Mouse (Mus musculus) neural tube, embryonic 10.5 days (tissue): ENCODE measurements around the gene Smyd2.

Experiments
- DNase-seq: peaks from one replicate; pipeline ENCODE4 v3.0.0-alpha.2; 2017; ENCODE audit warnings: low spot score; ENCODE audit errors: extremely low spot score

Gene Smyd2

DNA sequence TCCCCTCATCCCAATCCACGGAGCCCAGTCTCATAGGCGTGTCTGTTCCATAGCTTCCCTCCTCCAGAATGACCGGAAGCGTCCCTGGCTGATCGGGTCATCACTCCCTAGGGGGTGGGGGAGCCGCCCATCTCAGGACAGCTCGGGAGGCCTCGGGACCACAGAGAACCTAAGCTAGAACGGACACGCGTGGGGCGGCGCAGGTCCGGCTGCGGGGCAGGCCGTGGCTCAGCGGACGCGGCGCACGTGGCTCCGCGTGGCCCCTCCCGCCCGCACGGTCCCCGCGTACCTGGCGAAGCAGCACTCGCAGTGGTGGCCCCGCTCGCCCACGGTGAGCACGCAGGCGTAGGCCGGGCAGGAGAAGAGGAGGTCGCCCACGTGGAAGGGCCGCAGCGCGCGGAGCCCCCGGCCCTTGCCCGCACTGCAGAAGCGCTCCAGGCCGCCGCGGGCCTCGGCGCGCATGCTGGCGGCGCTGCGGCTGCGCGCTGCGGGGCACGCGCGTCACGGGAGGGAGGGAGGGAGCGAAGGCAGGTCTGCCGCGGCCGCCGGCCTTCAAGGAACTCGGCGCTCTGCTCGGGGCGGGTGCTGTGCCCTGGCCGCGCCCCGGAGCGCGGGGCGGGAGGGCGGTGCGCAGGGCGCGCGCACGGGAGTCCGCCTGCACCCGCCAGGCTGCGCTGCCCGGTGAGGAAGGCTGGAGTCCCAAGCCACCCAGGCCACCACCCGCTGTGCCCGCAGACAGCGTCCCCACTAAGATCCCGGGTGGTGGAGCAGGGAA is at the start of gene Smyd2:
Gene Smyd2, minus strand, starts transcription at position 546 of the 775 bp plus-strand sequence.
- DNase-seq: peak; percentile 76

- no peak for DNase-seq
Measured at GRCm38 (mm10) chr1:189970381-189970780, 48.2 kb upstream of the Smyd2 start.

GRCm38 (mm10) chr1:189968027-189968426 is 45.9 kb upstream of the Smyd2 start:
- DNase-seq: no peak

DNA sequence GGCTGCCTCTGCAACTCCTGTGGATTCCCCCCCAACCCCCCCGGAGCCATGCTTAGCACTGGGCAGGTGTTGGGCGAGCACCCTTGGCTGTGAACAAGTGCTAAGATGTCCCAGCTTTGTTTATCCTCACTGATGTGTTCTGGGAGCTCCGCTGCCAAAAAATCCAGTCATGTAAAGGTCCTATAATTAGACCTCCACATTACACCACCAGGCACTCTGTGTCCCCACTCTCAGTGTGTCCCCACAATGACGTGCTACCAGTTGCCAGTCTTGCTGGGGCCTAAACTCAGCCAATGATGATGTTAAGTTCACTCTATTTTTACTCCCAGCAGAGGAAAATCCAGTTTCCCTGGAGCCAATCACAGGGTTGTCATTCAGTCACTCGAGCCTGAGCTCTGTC is 38.3 kb upstream of the Smyd2 start:
- no peak for DNase-seq

DNA sequence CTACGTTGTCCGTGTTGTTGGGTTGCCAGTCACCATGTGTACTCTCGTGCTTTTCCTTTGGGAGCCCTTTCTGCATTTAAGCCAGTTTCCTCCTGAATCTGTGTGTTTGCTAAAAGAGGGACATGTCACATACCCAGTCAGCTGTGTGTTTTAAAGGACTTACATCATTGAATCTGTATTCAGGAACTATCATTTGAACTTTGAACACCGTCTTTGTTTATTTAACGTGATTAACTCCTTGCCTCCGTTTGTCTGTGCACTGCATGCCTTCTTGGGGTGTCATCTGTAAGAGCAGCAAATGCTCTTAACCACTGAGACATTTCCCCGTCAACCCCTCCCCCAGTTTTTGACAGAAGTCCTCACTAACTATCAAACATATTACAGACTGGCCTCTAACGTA is 37.6 kb upstream of the Smyd2 start:
- no peak for DNase-seq

GRCm38 (mm10) chr1:189951861-189952260 is 29.7 kb upstream of the Smyd2 start:
- DNase-seq: no peak

- DNase-seq: no peak
Measured at GRCm38 (mm10) chr1:189947411-189947810, 25.2 kb upstream of the Smyd2 start.

DNA sequence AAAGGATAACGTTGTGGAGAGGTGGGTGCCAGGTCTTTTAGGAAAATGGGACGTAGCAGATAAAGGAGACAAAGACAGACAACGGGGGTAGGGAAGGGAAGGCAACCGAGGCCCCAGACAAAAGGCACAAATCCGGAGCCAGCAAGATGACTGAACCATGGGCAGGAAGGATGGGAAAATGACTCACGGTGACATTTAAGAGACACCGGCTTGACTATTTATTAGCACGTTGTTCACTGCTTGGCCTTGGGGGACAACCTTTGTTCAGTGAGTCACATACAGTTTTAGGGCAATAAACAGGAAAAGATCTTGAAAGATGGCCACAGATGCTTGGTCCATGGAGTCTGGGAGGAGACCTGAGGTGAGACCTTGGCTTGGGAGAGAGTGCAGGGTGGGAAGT is 24.0 kb upstream of the Smyd2 start:
- DNase-seq: no peak

DNA sequence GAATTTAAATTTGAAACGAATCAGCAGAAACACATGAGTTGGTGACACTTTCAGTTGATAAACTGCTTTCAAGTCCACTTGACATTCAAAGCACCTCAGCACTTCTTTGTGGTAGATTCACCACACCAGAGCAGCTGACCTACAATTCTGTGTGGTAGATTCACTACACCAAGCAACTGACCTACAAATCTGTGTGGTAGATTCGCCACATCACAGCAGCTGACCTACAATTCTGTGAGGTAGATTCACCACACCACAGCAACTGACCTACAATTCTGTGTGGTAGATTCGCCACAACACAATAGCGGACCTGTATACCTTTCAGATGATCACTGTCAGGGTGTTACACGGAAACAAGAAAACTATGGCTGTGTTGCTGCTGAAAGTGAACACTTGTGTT is 19.6 kb upstream of the Smyd2 start:
- DNase-seq: no peak

DNA sequence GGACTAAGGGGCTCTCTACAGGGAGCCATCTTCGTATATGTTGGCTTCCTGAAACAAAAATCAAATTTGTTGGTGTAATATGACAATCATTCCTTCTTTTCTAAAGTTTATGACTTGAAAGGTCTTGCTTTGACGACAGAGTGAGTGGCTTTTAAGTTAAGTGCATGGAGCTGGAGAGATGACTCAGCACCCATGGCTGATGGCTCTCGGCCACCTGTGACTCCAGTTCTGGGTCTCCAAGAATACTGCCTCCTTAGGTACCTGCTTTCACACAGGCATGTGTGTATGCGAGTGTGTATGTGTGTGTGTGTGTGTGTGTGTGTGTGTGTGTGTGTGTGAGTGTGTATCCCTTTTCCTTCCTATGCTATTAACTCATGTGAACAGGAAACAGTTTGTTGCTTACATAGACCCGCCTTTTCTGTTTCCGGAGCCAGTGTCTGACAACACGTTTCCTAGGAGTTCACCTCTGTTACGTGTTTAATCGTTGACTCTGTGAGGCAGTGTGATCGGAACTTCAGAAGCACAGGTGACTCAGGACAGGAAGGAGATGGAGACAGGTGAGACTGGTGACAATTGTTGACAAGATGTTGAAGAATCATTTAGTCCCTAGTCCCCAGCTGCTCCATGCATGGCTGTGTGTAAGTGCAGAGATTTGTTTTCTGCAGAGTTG is 14.4 kb upstream of the Smyd2 start:
- DNase-seq: no peak

- DNase-seq: no peak
Measured at GRCm38 (mm10) chr1:189933480-189934202, 11.5 kb upstream of the Smyd2 start.

- DNase-seq: no peak
Measured at GRCm38 (mm10) chr1:189932976-189933375, 10.8 kb upstream of the Smyd2 start.

- DNase-seq: no peak
Measured at GRCm38 (mm10) chr1:189932190-189932589, 10.0 kb upstream of the Smyd2 start.

GRCm38 (mm10) chr1:189929896-189930295 is 7.7 kb upstream of the Smyd2 start:
- DNase-seq: no peak

GRCm38 (mm10) chr1:189927644-189928043 is 5.5 kb upstream of the Smyd2 start:
- peak; percentile 53 for DNase-seq

DNA sequence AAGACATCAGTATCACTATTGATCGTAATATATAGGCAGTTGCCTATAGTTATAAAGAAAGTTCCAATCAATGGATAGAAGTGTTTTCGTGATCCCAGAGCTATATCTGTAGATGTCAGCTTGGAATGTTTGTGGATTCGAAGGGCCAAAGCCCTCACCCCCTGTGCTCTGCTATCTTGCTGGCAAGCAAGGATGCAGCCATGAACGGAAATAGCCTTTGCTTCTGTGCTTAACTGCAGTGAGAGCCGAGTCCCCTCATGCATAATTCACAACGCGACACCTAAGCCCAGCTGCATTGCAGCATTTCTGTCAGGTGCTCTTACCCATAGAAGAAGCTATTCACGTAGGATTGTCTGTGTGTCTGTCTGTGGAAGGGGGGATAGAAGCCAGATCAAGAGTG is 4.1 kb upstream of the Smyd2 start:
- no peak for DNase-seq

DNA sequence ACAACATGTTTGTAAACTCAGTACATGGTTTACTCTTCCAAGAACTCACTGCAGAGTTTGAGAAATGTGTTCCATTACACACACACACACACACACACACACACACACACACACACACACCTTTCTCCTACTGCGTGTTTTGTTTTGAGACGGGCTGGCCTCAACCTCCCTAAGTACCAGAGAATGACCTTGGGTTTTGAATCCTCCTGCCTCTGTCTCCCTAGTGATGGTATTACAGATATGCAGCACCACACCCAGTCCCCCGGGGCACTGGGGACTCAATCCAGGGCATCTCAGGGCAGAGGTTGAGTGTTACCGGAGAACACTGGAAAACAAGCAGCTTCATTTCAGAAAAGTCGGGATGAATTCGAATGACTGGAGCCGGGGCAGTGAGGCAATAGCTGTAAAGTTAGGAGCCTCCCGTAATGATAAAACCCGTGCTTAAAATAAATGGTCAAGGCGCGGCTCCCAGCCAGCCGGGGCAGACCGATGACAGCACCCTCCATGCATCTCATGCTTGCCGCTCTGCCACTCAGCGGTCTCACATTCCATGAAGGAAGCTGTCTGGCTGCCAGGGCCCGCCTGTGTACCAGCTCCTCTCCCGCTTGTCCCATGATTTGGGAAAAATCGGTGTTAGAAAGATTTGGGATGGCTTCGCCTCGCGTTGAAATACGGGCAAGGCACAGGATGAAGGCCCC is 1.9 kb upstream of the Smyd2 start:
- DNase-seq: no peak

DNA sequence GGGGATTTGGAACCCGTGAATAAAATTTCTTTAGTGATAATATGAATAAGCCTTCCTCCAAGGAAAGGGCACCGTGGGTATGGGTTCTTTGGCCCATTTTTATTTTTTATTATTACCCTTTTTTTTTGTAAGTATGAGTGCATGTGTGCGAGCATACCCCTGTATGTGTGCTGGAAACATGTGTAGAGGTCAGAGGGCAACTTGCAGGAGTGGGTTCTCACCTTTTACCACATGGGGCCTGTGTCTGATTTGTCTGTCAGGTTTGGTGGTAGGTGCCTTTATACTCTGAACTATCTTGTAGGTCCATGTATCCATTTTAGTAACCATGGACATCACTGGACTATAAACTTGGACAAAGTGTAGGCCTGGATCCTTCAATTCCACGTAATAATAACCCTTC is 994 bp upstream of the Smyd2 start:
- no peak for DNase-seq

GRCm38 (mm10) chr1:189922721-189923120 is 558 bp upstream of the Smyd2 start:
- DNase-seq: no peak

DNA sequence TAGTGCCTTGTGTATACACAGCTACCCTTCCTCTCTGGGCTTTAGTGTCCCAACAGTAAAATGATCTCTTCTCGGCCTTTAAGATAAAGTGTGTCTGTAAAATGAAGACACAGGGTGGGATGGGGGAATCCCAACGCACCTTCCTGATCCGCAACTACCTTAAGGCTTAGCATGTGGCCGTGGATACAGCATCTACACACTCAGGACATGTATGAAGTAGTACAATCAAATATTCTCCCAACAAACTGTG is 670 bp downstream of the Smyd2 start:
- peak; percentile 63 for DNase-seq

GRCm38 (mm10) chr1:189920701-189921567 is 1.2 kb downstream of the Smyd2 start:
- DNase-seq: no peak
